Mouse (Mus musculus) kidney, postnatal 36 days (tissue): Measurements from ENCODE around the gene Nptxr.

Experiments
- DNase-seq, 2 experiments: peaks; one replicate each; pipeline ENCODE4 v3.0.0; 2021 to 2022; ENCODE audit warnings: mixed read lengths in 2 of 2

Gene Nptxr

GRCm38 (mm10) chr15:79804352-79805071, at the start of gene Nptxr:
Nptxr (minus strand) TSS chr15:79804766.
- DNase-seq, result peak; percentile 13 to 70

GRCm38 (mm10) chr15:79850143-79850542, 45.6 kb upstream of the Nptxr start:
- DNase-seq, result no peak

- no peak for DNase-seq
Measured at GRCm38 (mm10) chr15:79847100-79847499, 42.5 kb upstream of the Nptxr start.

- no peak for DNase-seq
Measured at GRCm38 (mm10) chr15:79845986-79846385, 41.4 kb upstream of the Nptxr start.

- no peak for DNase-seq
Measured at GRCm38 (mm10) chr15:79842985-79843384, 38.4 kb upstream of the Nptxr start.

- no peak for DNase-seq
Measured at GRCm38 (mm10) chr15:79840281-79840680, 35.7 kb upstream of the Nptxr start.

- DNase-seq, result no peak
Measured at GRCm38 (mm10) chr15:79834881-79835260, 30.3 kb upstream of the Nptxr start.

DNA sequence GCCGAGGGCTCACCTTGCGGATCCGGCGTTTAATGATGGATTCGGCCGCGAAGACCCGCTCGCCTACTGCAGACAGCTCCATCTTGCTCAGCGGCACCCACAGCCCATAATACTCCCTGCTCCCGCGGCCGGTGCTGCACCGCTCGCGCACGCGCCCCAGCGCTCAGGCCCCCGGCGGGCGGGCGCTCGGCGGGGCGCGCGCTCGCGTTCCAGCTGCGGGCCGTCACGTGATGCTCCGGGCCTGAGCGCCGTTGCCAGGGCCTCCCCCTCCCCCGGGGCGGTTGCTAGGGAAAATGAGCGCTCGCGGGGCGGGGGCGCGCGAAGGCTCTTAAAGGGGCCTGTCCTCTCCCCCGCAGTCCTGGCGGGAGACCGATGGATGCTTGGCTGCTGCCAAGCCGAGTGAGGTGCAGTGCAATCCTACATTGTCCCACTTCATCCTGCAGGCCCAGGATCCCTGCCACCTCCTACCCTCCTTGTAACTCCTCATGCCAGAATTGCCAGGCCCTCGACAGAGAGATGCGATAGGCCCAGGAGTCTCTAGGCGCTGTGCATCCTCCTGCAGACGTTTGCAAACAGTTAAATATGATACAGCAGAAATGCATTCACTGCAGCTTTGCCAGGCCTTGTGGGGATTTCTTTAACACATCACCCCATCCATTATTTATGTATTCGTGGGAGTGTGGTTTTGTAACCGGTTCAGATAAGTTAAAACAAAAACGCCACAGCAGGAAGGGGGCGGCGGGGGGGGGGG, 29.7 kb upstream of the Nptxr start, which contains the start of the genes Npcd and Cbx6:
Npcd (minus strand) TSS at position 108 of the 751 bp plus-strand sequence.
Cbx6 (minus strand) TSS at position 559 of the 751 bp plus-strand sequence.
- peak; percentile 96 to 100 for DNase-seq

DNA sequence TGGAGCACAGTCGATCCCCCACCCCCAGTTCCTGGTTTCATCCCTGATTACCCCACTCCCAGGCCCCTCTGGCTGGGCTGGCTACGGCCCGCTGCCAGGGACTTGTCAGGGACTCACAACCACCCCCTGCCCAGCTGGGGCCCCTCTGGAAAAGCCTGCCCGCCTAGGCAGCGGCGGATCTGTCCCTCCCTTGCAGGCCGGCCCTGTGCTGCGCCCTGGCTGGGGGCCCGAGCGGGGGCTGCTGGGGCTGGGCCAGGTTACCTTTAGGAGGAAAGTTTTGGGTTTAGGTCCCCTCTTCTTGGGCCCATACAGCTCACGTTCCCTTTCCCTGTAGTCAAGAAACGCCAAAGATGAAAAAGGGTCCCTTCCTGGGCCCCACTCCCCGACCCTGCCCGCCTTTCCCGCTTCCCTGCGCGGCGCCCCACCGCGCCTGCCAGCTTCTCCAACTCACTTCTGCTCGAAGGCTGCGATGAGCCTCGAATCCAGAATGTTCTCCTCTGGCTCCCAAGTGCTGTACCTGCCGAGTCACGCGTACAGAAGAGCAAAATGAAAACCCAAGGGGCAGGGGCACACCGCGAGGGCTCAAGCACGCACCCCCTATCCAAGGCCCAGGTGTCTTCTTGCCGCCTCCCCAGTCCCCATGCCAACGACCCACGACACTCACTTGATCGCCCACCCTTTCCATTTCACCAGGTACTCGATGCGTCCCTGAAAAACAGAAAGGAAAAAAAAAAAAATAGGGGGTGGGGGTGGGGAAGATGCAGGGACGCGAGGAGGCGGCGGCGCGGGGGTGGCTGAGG, 28.9 kb upstream of the Nptxr start:
- DNase-seq, result peak in 1 of 2 experiments; percentile 45

DNA sequence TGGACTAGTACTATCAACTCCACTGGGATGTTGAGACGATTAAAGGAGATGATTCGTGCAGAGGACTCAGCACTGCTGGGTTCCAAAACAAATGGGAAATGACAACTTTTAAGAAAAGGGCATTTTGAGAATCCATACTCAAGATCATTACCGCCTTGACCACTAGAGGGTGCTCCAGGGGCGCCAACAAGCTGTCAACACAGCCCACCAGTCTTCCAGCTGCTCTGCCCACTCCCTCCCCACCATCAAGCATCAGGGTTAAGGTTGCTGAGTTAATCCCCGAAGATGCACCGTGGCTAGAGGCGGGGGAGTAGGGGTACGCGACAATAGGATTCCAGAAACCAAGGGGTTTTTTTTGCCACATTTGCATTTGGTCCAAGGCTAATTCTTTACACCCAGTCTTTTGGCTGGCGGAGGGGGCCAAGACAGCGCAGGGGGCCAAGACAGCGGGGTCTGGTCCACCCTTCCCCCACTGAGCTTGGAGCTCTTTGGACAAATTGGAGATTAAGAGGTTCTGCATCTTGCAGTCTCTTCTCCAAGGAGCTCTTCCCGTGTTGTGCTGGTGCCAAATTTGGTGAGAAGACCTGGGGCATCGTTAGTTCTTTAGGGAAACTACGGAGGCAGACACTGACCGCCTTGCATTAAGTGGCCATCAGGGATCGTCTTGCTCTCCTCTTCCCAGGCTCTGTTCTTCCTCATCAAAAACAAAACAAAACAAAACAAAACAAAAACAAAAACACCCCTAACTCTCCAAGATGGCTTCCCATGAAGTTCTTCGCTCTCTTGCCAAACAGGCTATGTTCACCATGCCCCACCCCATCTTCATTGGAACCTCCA, 27.7 kb upstream of the Nptxr start:
- DNase-seq, result peak; percentile 74 to 90

DNA sequence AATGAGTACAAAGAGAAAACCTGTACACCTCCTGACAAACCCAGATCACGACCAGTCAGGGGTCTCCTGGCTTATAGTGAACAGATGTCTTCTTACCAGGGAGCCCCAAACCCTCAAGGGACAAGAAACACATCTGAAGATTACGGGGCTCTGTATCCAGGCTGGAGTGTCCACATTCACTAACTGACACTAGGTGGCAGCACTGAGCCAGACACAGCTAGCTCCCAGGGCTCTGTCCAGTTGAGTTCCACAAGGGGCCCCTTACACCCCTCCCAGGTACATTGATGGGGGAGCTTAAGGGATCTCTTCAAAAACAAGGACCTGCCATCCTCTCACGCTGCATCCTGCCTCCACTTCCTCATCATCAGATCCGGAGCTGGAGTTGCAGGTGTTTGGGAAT, 25.8 kb upstream of the Nptxr start:
- DNase-seq, result peak; percentile 79 to 88

DNA sequence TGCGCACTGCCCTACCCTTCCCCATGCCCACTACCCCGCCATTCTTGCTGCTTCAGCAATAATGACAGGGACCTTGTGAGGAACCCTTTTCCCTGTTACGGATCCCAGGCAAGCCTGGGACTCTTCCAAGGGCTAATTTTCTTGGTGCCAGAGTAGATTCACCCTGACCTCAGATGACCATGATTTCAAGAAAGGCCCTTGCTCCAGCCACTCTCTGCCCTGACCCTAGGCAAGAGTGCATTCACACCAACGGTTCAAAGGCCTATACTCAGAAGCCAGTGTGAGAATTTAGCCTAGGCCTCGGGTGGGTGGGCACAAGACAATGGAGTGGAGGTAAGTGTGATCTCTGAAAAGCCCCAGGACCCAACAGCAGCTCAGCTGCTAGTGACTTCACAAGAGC, 24.9 kb upstream of the Nptxr start:
- no peak for DNase-seq

DNA sequence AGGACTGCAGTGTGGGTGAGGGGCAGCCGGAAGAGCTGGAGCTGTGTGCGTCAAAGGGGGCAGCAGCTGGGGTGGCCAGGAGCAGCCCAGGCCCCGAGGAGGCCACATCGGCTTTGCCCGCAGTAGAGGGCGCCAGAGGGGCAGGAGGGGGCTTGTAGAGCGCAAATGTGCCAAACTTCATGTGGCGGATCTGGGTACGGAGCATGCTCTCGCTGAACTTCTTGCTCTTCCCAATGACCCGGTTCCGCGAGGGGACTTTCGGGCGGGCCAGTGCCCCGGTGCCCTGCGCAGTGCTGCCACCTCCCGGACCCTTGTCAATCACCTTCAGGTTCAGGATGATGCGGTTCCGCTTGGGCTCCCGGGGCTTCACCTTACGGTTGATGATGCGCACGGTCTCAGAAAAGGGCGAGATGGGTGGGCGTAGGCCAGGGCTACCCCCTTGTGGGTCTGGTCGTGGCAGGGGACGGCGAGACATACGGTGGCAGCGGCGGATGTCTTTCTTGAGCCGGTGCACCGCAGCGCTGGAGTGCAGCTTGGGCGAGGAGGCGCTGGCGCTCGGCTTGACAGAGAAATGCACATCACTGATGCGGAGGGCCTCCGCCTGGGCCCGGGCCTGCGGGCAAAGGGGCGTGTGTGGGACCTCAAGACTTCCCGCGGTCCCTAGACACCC, 23.9 kb upstream of the Nptxr start:
- DNase-seq, result peak in 1 of 2 experiments; percentile 53

DNA sequence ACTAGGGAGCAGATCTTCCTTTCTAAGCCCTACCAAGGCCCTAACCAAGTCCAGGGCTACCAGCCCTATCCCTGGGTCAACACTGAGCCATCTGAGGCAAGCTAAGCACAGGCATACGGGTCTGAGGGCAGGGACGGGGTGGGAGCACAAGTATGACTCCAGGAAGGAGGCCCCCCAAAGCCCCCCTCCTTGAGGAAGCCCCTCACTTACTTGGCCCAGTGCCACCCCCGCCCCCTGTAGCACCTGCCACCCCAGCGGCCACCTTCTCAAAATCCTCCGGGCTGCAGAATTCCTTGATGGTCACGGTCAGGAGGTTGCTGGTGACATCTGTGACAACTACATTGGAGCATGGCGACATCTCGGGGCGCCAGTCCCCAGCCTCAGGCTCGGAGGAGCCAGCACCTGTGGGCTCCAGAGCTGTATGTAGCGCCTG, 23.2 kb upstream of the Nptxr start:
- no peak for DNase-seq

DNA sequence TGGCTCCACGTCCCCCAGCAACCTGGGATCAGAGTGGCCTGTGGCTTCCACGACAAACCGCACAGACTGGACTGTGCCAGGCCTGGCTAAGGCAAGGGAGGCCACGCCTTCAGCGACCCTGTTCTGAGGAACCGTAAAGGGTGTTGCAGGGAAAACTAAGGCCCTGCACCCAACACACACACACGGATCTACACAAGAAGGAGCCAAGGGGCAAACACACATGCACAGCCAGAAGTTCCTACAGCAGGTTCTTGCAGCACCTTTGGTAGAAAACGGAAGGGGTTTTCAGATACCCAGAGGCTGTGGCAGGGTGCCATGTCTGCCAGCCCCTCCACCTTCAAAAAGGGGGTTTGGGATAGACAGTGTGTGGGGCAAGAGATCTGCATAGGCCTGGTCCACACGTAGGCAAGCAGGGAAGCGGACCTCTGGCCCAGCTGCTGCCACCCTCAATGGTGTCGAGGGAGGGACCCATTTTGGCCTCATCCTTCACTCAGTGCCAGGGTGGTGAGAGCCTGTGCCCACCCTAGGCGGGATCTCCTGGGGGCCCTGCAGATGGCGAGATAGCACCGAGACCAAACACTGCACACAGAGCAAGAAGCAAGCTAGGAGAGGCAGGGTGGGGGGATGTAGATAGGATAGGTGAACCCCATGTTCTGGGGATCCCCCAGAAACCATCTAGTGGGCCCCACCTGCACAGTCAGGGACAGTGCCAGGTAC, 22.7 kb upstream of the Nptxr start:
- DNase-seq, result no peak

- no peak for DNase-seq
Measured at GRCm38 (mm10) chr15:79826221-79826935, 21.8 kb upstream of the Nptxr start.

GRCm38 (mm10) chr15:79825146-79825825, 20.7 kb upstream of the Nptxr start:
- no peak for DNase-seq

GRCm38 (mm10) chr15:79823588-79824280, 19.2 kb upstream of the Nptxr start:
- peak; percentile 55 to 71 for DNase-seq
